Mouse (Mus musculus): ENCODE data around the gene Mpped1.

The Mpped1 gene

GRCm38 (mm10) chr15:83779387-83779786, at the start of gene Mpped1:
Gene Mpped1, plus strand, starts transcription at chr15:83779467.
- no peak for DNase-seq (ENCODE audit: low read depth in 2 of 2, low spot score in 2 of 2)

GRCm38 (mm10) chr15:83740676-83741422, 38.4 kb upstream of the Mpped1 start:
- DNase-seq (ENCODE audit: low read depth in 2 of 2, low spot score in 2 of 2), result no peak

DNA sequence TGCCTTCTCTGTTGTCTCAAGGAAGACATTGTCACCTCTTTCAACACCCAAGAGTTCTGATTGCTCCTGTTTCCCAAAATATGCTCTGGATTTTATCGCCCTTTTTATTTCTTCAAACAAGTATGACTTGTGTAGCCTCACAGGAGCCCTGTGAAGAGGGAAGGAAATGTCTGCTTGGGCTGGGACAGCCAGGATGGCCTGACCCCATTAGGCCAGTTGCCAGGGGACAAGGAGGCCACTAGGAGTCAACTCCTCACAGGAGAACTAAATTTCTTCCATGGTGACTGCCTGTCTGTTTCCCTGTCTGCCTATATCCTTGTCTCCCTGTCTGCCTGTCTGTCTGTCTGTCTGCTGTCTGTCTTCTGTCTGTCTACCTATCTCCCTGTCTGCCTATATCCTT, 37.2 kb upstream of the Mpped1 start:
- no peak for DNase-seq (ENCODE audit: low read depth in 2 of 2, low spot score in 2 of 2)

DNA sequence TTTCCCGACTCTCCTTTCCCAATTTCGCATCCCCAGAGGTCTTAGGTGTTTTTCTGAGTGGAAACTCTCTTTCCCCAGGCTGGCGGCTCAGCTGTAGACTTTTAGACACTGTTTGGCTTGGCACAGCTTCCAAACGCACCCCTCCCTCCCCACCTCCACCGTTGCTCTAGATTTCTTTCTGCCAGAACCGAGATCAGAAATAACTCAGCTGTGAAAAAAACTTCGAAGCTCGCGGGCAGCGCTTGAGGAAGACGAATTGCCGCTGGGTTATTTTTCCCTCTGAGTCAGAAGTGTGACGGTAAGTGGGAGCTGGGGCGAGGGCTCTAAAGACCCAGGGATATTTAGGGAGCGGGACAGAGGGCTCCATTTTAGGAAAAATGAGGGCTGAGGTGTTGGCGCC, 33.0 kb upstream of the Mpped1 start:
- DNase-seq (ENCODE audit: low read depth in 2 of 2, low spot score in 2 of 2), result no peak

DNA sequence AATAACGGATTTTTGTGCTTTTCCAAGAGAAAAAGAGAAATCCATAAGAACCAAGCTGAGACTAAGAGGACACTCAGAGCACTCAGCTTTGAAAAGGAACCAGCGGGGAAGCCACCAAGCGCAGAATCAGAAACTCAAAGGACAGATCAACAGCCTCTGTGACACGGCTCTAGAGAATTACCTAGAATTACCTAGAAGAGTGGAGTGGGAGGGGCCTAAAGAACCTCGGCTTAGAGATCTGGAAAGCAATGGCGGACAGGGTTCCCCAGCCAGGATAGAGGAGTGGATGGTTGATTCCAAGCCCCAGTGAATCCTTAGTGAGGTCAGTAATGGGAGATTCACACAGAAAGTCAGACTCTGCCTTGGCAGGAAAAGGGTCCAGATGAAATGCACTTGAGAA, 30.3 kb upstream of the Mpped1 start:
- DNase-seq (ENCODE audit: low read depth in 2 of 2, low spot score in 2 of 2), result no peak

- no peak for DNase-seq (ENCODE audit: low read depth in 2 of 2, low spot score in 2 of 2)
These were observed 29.8 kb upstream of the Mpped1 start for GRCm38 (mm10) chr15:83749436-83749835.

DNA sequence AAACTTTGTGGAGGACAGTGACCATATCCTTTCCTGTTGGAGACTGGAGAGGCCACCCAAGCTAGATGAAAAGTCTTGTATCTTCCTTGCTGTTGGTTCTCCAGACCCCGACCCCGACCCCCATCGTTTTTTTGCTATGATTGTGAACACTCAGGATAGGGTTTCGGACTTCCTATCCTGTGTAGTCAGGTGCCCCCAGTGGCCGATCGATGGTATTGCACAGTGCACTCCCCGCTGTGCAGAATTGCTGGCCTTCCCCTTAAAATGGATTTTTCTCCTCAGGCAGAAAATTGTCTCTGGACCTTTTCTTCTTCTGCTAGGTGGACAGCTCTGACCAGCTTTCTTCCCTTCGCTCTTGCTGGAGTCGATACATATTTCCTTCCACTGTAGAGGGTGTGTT, 22.5 kb upstream of the Mpped1 start:
- DNase-seq (ENCODE audit: low read depth in 2 of 2, low spot score in 2 of 2), result no peak

GRCm38 (mm10) chr15:83758958-83759357, 20.3 kb upstream of the Mpped1 start:
- DNase-seq (ENCODE audit: low read depth in 2 of 2, low spot score in 2 of 2), result no peak

DNA sequence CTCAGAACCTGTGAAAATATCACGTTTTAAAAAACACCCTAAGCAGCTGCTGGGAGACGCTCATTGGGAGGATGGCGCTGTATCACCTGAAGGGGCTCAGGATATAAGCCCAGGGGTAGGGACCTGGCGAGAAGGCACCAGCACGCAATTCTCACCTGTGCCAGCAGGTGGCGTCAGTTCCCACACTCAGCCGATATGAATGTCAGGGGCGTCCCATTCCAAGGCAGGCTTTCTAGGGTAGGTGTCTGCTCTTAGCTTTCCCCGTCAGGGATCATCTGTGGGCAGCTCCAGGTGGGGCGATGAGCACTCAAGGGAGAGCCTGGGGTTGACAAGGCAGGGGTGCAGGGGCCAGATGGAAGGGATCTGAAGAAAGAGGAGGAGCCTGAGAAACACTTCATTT, 18.6 kb upstream of the Mpped1 start:
- DNase-seq (ENCODE audit: low read depth in 2 of 2, low spot score in 2 of 2), result peak in 1 of 2 experiments; percentile 31

DNA sequence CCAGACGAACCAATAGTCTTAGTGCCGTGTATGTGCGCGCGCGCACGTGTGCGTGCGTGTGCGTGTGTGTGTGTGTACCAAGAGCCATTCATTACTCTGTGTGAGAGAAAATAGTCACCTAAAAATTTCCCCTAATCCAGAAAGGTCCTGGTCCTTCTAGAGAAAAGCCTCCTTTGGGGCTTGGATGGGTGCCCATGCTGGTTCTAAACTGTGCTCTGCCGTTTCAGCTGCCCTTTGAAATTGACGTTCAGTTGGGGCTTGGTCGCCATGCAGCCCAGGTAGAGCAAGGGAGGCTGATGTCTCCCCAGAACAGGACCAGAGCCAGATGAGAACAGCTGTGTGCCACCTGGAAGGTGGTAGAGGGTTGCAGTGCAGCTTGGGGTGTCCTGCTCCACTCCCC, 17.8 kb upstream of the Mpped1 start:
- no peak for DNase-seq (ENCODE audit: low read depth in 2 of 2, low spot score in 2 of 2)

- DNase-seq (ENCODE audit: low read depth in 2 of 2, low spot score in 2 of 2), result no peak
These were observed 13.8 kb upstream of the Mpped1 start for GRCm38 (mm10) chr15:83765388-83766029.

DNA sequence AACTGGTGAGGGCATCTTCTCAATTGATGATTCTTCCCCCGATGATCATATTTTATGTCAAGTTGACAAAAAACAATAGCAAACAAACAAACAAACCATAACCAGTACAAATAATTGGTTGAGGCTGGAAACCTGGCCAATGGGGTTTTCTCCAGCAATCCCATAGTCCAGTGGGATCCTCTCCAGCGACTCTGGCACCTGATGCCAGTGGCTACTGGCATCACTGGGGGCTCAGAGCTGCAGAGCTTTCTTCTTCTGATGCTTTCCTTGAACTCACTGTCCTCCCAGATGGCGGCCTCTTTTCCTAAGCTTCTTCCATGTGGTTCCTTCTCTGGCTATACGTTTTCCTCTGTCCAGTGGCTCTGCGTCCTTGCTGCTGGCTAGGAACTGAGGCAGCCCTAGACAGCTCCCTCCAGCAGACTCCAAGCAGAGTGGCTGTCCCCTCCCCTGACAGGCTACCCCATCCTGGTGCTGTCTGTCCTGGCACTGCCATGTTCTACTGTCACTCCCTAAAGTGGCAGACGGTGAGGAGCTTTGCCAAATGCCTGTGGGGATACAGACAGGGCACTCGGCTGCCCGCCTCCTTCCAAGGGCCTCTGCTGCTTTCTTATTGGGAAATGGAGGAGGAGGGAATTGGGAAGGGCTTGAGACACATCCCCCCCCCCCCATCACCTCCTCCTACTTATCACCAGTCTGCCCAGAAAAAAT, 7.8 kb upstream of the Mpped1 start:
- no peak for DNase-seq (ENCODE audit: low read depth in 2 of 2, low spot score in 2 of 2)

DNA sequence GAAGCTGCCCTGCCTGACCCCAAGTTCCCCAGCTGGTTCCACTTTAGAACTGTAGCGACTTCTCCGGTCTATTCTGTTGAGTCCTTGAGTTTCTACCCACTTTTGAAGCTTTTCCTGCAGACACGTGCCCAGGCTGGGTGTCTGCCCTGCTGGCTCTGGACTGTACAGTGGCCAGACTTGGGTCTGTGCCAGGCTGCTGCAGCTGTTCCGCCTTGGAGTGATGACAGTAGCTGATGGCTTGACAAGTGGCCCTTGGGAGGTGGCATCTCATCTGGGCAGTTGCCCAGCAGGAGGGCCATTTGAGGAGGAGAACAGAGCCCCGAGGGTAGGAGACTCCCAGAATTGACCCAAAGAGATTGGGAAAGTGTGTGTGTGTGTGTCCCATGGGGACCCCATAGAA, 6.8 kb upstream of the Mpped1 start:
- no peak for DNase-seq (ENCODE audit: low read depth in 2 of 2, low spot score in 2 of 2)

GRCm38 (mm10) chr15:83772953-83773352, 6.3 kb upstream of the Mpped1 start:
- no peak for DNase-seq (ENCODE audit: low read depth in 2 of 2, low spot score in 2 of 2)

GRCm38 (mm10) chr15:83774922-83775321, 4.3 kb upstream of the Mpped1 start:
- DNase-seq (ENCODE audit: low read depth in 2 of 2, low spot score in 2 of 2), result no peak

- no peak for DNase-seq (ENCODE audit: low read depth in 2 of 2, low spot score in 2 of 2)
These were observed 2.8 kb upstream of the Mpped1 start for GRCm38 (mm10) chr15:83776265-83777000.

- DNase-seq (ENCODE audit: low read depth in 2 of 2, low spot score in 2 of 2), result no peak
These were observed 1.8 kb upstream of the Mpped1 start for GRCm38 (mm10) chr15:83777476-83777875.

GRCm38 (mm10) chr15:83779855-83780740, 831 bp downstream of the Mpped1 start:
- DNase-seq (ENCODE audit: low read depth in 2 of 2, low spot score in 2 of 2), result no peak

GRCm38 (mm10) chr15:83781304-83781703, 2.0 kb downstream of the Mpped1 start:
- DNase-seq (ENCODE audit: low read depth in 2 of 2, low spot score in 2 of 2), result no peak

- no peak for DNase-seq (ENCODE audit: low read depth in 2 of 2, low spot score in 2 of 2)
These were observed 3.0 kb downstream of the Mpped1 start for GRCm38 (mm10) chr15:83782284-83782683.

DNA sequence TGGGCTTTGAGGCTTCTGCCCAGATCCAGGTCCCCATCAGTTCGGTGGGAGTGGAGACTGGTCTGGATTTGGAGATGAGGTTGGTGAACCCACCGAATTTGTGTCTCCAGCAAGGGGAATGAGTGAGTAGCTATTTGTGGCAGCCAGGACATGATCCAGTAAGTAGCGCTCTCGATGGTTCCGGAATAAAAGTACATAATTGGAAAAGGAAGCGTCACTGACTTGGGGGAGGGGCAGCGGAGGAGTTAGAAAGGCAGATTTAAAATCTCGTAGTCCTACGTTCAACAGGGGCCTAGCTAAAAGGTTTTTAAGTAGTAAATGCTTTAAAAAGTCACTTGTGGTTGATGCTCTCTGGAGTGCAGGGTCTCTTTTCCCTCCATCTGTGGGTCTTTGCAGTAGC, 5.5 kb downstream of the Mpped1 start:
- DNase-seq (ENCODE audit: low read depth in 2 of 2, low spot score in 2 of 2), result no peak
